Mouse (Mus musculus): ENCODE data around the gene Cdc42ep4.

Gene Cdc42ep4

GRCm38 (mm10) chr11:113749749-113750351, 1.8 kb downstream of the Cdc42ep4 start:
- DNase-seq (ENCODE audit: low read depth) = no peak

- DNase-seq (ENCODE audit: low read depth) = no peak
Measured at GRCm38 (mm10) chr11:113748797-113749521, 2.7 kb downstream of the Cdc42ep4 start.

- DNase-seq (ENCODE audit: low read depth) = no peak
Measured at GRCm38 (mm10) chr11:113747725-113748380, 3.8 kb downstream of the Cdc42ep4 start.

- no peak for DNase-seq (ENCODE audit: low read depth)
Measured at GRCm38 (mm10) chr11:113747056-113747455, 4.6 kb downstream of the Cdc42ep4 start.

- no peak for DNase-seq (ENCODE audit: low read depth)
Measured at GRCm38 (mm10) chr11:113745961-113746360, 5.7 kb downstream of the Cdc42ep4 start.

- no peak for DNase-seq (ENCODE audit: low read depth)
Measured at GRCm38 (mm10) chr11:113742998-113743397, 8.7 kb downstream of the Cdc42ep4 start.

GRCm38 (mm10) chr11:113740100-113740499, 11.6 kb downstream of the Cdc42ep4 start:
- DNase-seq (ENCODE audit: low read depth) = no peak

GRCm38 (mm10) chr11:113739213-113739612, 12.5 kb downstream of the Cdc42ep4 start:
- DNase-seq (ENCODE audit: low read depth) = no peak

GRCm38 (mm10) chr11:113737912-113738311, 13.8 kb downstream of the Cdc42ep4 start:
- no peak for DNase-seq (ENCODE audit: low read depth)

GRCm38 (mm10) chr11:113737553-113737854, 14.2 kb downstream of the Cdc42ep4 start:
- no peak for DNase-seq (ENCODE audit: low read depth)

GRCm38 (mm10) chr11:113736848-113737552, 14.7 kb downstream of the Cdc42ep4 start:
- DNase-seq (ENCODE audit: low read depth) = no peak

GRCm38 (mm10) chr11:113735151-113735550, 16.5 kb downstream of the Cdc42ep4 start:
- DNase-seq (ENCODE audit: low read depth) = no peak

GRCm38 (mm10) chr11:113733631-113734364, 17.9 kb downstream of the Cdc42ep4 start:
- no peak for DNase-seq (ENCODE audit: low read depth)

- DNase-seq (ENCODE audit: low read depth) = no peak
Measured at GRCm38 (mm10) chr11:113731945-113732612, 19.6 kb downstream of the Cdc42ep4 start.

GRCm38 (mm10) chr11:113730879-113731278, 20.8 kb downstream of the Cdc42ep4 start:
- no peak for DNase-seq (ENCODE audit: low read depth)

- no peak for DNase-seq (ENCODE audit: low read depth)
Measured at GRCm38 (mm10) chr11:113729917-113730316, 21.8 kb downstream of the Cdc42ep4 start.

- no peak for DNase-seq (ENCODE audit: low read depth)
Measured at GRCm38 (mm10) chr11:113729239-113729638, 22.4 kb downstream of the Cdc42ep4 start.

GRCm38 (mm10) chr11:113727992-113728391, 23.7 kb downstream of the Cdc42ep4 start:
- no peak for DNase-seq (ENCODE audit: low read depth)

GRCm38 (mm10) chr11:113726994-113727888, 24.4 kb downstream of the Cdc42ep4 start:
- DNase-seq (ENCODE audit: low read depth) = no peak
